Mouse (Mus musculus): ENCODE data around the gene Hspa4. TPM values are rescaled to one million over a fixed set of nuclear protein-coding genes. Genes with fewer than 3 reads are reported as not detected.
"Not testable (repeated sequence)": the region's sequence is repeated elsewhere in the genome, so short reads cannot be mapped to it uniquely, and the experiment has no call there.

Gene Hspa4
- polyA plus RNA-seq, 1 experiment from 2014 or later, result 72.8 TPM

GRCm38 (mm10) chr11:53312823-53313222 lies 12.6 kb upstream of the Hspa4 start:
- 80% methylated on average over 1 of the region's 1 CpGs for WGBS
- not testable (repeated sequence) for H3K9me3 ChIP-seq (replicated peaks; ENCODE audit: control insufficient read depth, low read length); ATAC-seq (replicated peaks; ENCODE audit: extremely low read depth, insufficient read depth, low FRiP score); H3K27ac ChIP-seq (ENCODE audit: low read length); H3K9ac ChIP-seq (ENCODE audit: low read length); H3K4me2 ChIP-seq (ENCODE audit: low read depth, low read length); H3K4me3 ChIP-seq (ENCODE audit: low read length); H3K36me3 ChIP-seq (ENCODE audit: control insufficient read depth, insufficient read depth); H3K27me3 ChIP-seq (ENCODE audit: control insufficient read depth, insufficient read depth, low read length)
- H3K4me1 ChIP-seq (ENCODE audit: control insufficient read depth, insufficient read depth, low read length), result peaks cover 17% of the 10 kb centered on the region

- 46% methylated on average over 1 of the region's 1 CpGs for WGBS
- Histone ChIP-seq H3K9ac (ENCODE audit: low read length) (no peak overlapping the region), H3K27ac (ENCODE audit: low read length) (no peak overlapping the region), H3K27me3 (ENCODE audit: control insufficient read depth, insufficient read depth, low read length) (no peaks in the 10 kb centered on the region), H3K4me1 (ENCODE audit: control insufficient read depth, insufficient read depth, low read length) (peaks cover 25% of the 10 kb centered on the region), H3K36me3 (ENCODE audit: control insufficient read depth, insufficient read depth) (no peaks in the 10 kb centered on the region), H3K4me3 (ENCODE audit: low read length) (no peak overlapping the region), H3K9me3 (replicated peaks; ENCODE audit: control insufficient read depth, low read length) (no peaks in the 10 kb centered on the region), H3K4me2 (ENCODE audit: low read depth, low read length) (no peak overlapping the region)
- ATAC-seq (replicated peaks; ENCODE audit: extremely low read depth, insufficient read depth, low FRiP score), result no peak
These were observed 11.1 kb upstream of the Hspa4 start for GRCm38 (mm10) chr11:53311385-53311784.

GRCm38 (mm10) chr11:53308884-53309310 lies 8.6 kb upstream of the Hspa4 start:
- Histone ChIP-seq H3K4me1 (ENCODE audit: control insufficient read depth, insufficient read depth, low read length) (peaks cover 25% of the 10 kb centered on the region), H3K36me3 (ENCODE audit: control insufficient read depth, insufficient read depth) (no peaks in the 10 kb centered on the region), H3K9me3 (replicated peaks; ENCODE audit: control insufficient read depth, low read length) (no peaks in the 10 kb centered on the region), H3K9ac (ENCODE audit: low read length) (peak overlapping the region; percentile 32), H3K4me3 (ENCODE audit: low read length) (no peak overlapping the region), H3K27ac (ENCODE audit: low read length) (peak overlapping the region; percentile 95), H3K4me2 (ENCODE audit: low read depth, low read length) (no peak overlapping the region), H3K27me3 (ENCODE audit: control insufficient read depth, insufficient read depth, low read length) (no peaks in the 10 kb centered on the region)
- whole genome bisulfite sequencing, result 8% methylated on average over 2 of the region's 2 CpGs
- peak; percentile 89 for ATAC-seq (replicated peaks; ENCODE audit: extremely low read depth, insufficient read depth, low FRiP score)

GRCm38 (mm10) chr11:53308251-53308864 lies 8.1 kb upstream of the Hspa4 start:
- no peaks in the 10 kb centered on the region for H3K27me3 ChIP-seq (ENCODE audit: control insufficient read depth, insufficient read depth, low read length)
- H3K9me3 ChIP-seq (replicated peaks; ENCODE audit: control insufficient read depth, low read length), result no peaks in the 10 kb centered on the region
- no peaks in the 10 kb centered on the region for H3K36me3 ChIP-seq (ENCODE audit: control insufficient read depth, insufficient read depth)
- peaks cover 25% of the 10 kb centered on the region for H3K4me1 ChIP-seq (ENCODE audit: control insufficient read depth, insufficient read depth, low read length)
- peak overlapping the region; percentile 95 for H3K27ac ChIP-seq (ENCODE audit: low read length)
- H3K4me2 ChIP-seq (ENCODE audit: low read depth, low read length), result no peak overlapping the region
- H3K9ac ChIP-seq (ENCODE audit: low read length), result peak overlapping the region; percentile 32
- ATAC-seq (replicated peaks; ENCODE audit: extremely low read depth, insufficient read depth, low FRiP score), result peak; percentile 68
- no peak overlapping the region for H3K4me3 ChIP-seq (ENCODE audit: low read length)

GRCm38 (mm10) chr11:53307558-53308065 lies 7.4 kb upstream of the Hspa4 start:
- Histone ChIP-seq H3K36me3 (ENCODE audit: control insufficient read depth, insufficient read depth) (no peaks in the 10 kb centered on the region), H3K9ac (ENCODE audit: low read length) (peak overlapping the region; percentile 27; the same call in 1 of the 2 replicates), H3K4me2 (ENCODE audit: low read depth, low read length) (no peak overlapping the region), H3K27ac (ENCODE audit: low read length) (peak overlapping the region; percentile 95), H3K27me3 (ENCODE audit: control insufficient read depth, insufficient read depth, low read length) (no peaks in the 10 kb centered on the region), H3K4me1 (ENCODE audit: control insufficient read depth, insufficient read depth, low read length) (peaks cover 25% of the 10 kb centered on the region), H3K4me3 (ENCODE audit: low read length) (no peak overlapping the region), H3K9me3 (replicated peaks; ENCODE audit: control insufficient read depth, low read length) (no peaks in the 10 kb centered on the region)
- WGBS, result 36% methylated on average over 10 of the region's 10 CpGs
- ATAC-seq (replicated peaks; ENCODE audit: extremely low read depth, insufficient read depth, low FRiP score), result no peak

- Histone ChIP-seq H3K4me2 (ENCODE audit: low read depth, low read length) (no peak overlapping the region), H3K27me3 (ENCODE audit: control insufficient read depth, insufficient read depth, low read length) (no peaks in the 10 kb centered on the region), H3K4me1 (ENCODE audit: control insufficient read depth, insufficient read depth, low read length) (peaks cover 25% of the 10 kb centered on the region), H3K9ac (ENCODE audit: low read length) (no peak overlapping the region), H3K4me3 (ENCODE audit: low read length) (no peak overlapping the region), H3K27ac (ENCODE audit: low read length) (peak overlapping the region; percentile 95), H3K9me3 (replicated peaks; ENCODE audit: control insufficient read depth, low read length) (no peaks in the 10 kb centered on the region), H3K36me3 (ENCODE audit: control insufficient read depth, insufficient read depth) (no peaks in the 10 kb centered on the region)
- WGBS, result 17% methylated on average over 2 of the region's 2 CpGs
- ATAC-seq (replicated peaks; ENCODE audit: extremely low read depth, insufficient read depth, low FRiP score), result no peak
These were observed 6.7 kb upstream of the Hspa4 start for GRCm38 (mm10) chr11:53306965-53307364.

GRCm38 (mm10) chr11:53304044-53304840 lies 4.0 kb upstream of the Hspa4 start:
- peaks cover 28% of the 10 kb centered on the region for H3K4me1 ChIP-seq (ENCODE audit: control insufficient read depth, insufficient read depth, low read length)
- H3K4me3 ChIP-seq (ENCODE audit: low read length), result no peak overlapping the region
- no peaks in the 10 kb centered on the region for H3K27me3 ChIP-seq (ENCODE audit: control insufficient read depth, insufficient read depth, low read length)
- no peak overlapping the region for H3K4me2 ChIP-seq (ENCODE audit: low read depth, low read length)
- WGBS, result 81% methylated on average over 14 of the region's 14 CpGs
- no peak overlapping the region for H3K9ac ChIP-seq (ENCODE audit: low read length)
- H3K27ac ChIP-seq (ENCODE audit: low read length), result no peak overlapping the region
- no peaks in the 10 kb centered on the region for H3K36me3 ChIP-seq (ENCODE audit: control insufficient read depth, insufficient read depth)
- H3K9me3 ChIP-seq (replicated peaks; ENCODE audit: control insufficient read depth, low read length), result no peaks in the 10 kb centered on the region
- no peak for ATAC-seq (replicated peaks; ENCODE audit: extremely low read depth, insufficient read depth, low FRiP score)

GRCm38 (mm10) chr11:53301167-53301515 lies 884 bp upstream of the Hspa4 start:
- H3K9ac ChIP-seq (ENCODE audit: low read length), result peak overlapping the region; percentile 77
- no peak for ATAC-seq (replicated peaks; ENCODE audit: extremely low read depth, insufficient read depth, low FRiP score)
- no peaks in the 10 kb centered on the region; the same call in 1 of the 2 replicates for H3K36me3 ChIP-seq (ENCODE audit: control insufficient read depth, insufficient read depth)
- H3K4me1 ChIP-seq (ENCODE audit: control insufficient read depth, insufficient read depth, low read length), result peaks cover 28% of the 10 kb centered on the region
- H3K27ac ChIP-seq (ENCODE audit: low read length), result peak overlapping the region; percentile 99
- 52% methylated on average over 9 of the region's 9 CpGs for WGBS
- H3K9me3 ChIP-seq (replicated peaks; ENCODE audit: control insufficient read depth, low read length), result no peaks in the 10 kb centered on the region
- H3K4me3 ChIP-seq (ENCODE audit: low read length), result peak overlapping the region; percentile 100
- H3K4me2 ChIP-seq (ENCODE audit: low read depth, low read length), result peak overlapping the region; percentile 76
- no peaks in the 10 kb centered on the region for H3K27me3 ChIP-seq (ENCODE audit: control insufficient read depth, insufficient read depth, low read length)
